Mouse (Mus musculus) retina, postnatal 7 days (tissue): ENCODE measurements around the gene Myrf.
"Not testable (repeated sequence)": the region's sequence is repeated elsewhere in the genome, so short reads cannot be mapped to it uniquely, and the experiment has no call there.

Source experiments
- DNase-seq: peaks from one replicate; pipeline ENCODE4 v3.0.0-alpha.2; 2012; ENCODE audit warnings: low read depth, low spot score

The Myrf gene

DNA sequence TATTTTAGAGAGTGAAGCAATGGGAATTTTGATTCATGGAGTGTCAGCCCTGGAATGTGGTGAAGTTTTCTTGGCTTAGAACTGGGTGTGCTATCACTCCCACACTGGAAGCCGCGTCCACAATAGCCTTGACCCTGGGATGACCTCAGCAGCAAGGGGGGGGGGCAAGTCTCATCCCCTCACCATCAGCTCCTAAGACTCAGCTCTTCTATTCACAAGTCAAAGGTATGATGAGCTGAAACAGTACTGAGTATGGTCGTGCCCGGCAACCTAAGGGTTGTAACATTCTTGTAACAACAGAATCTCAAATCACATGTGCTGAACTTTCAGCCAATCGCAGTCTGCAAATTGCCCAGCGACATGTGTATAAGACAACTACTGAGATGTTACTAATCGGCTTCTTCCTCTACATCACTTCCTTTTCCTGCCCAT is 63.6 kb downstream of the Myrf start:
- DNase-seq: no peak

GRCm38 (mm10) chr19:10176477-10176876 is 64.1 kb downstream of the Myrf start:
- DNase-seq: no peak

DNA sequence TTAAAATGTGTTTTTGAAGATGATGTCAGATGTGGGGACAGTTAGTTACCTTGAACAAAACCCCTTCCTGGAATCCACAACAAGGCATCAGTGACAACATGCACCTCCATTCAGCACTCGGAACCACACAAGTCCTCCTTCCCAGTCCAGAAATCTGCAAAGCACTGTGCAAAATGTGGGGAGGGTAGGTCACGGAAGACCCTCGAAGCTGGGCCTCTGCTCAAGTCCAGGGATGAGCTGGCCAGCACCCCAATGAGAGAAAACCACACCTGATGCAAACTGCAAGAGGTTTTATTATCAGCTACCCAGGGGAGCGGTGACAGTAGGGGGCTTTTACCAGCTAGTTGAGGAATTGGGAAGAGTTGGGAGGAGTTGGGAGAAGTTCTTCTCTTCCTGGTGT is 65.6 kb downstream of the Myrf start:
- DNase-seq: no peak

DNA sequence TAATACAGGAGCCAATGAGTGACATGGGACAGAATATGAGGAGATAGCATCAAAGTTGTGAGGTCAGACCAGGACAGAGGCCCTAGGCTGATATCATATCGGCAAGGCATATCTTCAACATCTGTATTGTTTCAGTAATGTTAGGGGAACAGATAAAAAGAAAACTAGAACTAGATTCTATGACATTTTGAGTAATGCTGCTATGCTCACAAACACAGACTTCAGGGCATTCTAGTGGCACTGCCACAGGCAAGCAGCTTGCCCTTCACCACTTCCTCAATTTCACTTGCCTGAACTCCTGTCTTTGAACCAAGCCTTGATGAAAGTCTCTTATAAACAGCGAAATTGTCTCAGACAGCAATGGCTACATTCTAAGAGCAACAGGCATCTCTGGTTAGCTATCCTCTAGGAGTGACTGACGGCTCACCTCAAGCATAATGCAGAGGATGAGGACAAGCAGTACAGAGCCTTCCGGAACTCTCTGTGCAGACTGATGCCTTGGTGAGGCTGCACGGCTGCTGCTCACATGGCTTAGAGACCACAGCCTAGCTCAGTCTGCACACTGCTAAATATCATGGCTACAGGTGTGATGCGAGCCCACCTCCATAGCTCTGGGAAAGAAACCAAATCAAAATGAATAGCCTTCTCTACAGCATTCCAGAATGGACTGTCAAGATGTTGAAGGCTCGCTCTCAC is 66.6 kb downstream of the Myrf start:
- no peak for DNase-seq

- DNase-seq: no peak
Measured at GRCm38 (mm10) chr19:10173116-10173718, 67.3 kb downstream of the Myrf start.

DNA sequence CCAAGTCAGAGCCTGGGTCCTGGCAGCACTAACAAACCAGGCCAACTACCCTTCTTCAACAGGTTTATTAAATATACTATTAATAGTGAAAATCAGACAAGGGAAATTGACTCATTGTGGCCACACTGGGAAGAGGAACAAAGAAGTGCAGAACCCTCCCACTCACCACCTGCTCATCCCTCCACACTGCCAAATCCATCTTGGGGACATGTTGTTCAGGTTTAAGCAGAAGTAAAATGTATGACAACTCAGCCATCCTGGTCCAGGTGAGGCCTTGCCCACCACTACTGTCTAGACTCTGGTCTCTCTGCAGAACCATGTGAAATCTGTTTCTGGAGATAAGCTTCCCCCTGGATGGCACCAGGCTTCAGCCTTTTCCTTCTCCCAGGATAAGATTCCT is 68.7 kb downstream of the Myrf start:
- DNase-seq: no peak

- DNase-seq: no peak
Measured at GRCm38 (mm10) chr19:10171359-10171758, 69.2 kb downstream of the Myrf start.

DNA sequence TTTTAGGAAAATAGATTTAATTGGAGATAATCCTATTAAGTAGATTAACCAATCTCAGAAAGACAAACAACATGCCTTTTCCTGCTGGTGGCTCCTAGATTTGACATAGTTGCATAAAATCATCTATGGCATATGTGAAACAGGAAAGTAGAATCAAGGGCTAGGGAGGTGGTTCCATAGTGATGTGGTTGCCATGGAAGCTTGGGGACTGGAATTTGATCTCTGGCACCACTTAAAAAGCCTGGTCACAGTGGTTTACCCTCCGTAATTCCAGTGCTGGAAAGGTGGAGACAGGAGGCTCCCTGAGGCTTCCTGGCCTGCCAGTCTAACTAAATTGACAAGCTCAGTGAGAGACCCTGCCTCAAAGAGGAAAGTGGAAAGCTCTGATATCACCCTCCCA is 70.1 kb downstream of the Myrf start:
- no peak for DNase-seq

DNA sequence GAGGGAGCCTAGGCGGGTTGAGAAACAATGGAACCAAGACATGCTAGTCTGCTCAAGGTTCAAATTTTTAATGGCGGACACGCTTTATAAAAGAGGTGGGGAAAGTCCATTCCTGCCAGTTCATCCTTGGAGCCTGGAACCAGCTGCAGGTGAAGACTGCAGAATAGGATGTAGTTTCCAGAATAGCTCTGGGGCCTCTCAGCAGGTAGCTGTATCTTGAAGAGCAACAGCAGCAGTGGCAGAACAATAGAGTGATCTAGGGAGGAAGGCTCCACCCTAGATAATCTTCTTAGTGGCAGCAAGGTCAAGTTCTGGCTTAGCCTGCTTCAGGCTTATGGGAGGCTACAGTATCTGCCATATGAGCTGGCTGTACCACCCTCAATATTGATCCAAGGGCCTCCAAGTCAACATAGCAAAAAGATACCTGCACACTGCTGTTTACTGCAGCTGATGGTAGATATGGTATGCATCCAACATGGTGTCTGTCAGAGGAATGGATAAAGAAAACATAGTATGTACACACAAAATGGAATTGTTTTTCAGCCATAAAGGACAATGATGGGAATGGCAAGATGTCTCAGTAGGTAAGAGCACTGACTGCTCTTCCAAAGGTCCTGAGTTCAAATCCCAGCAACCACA is 70.7 kb downstream of the Myrf start:
- not testable (repeated sequence) for DNase-seq

DNA sequence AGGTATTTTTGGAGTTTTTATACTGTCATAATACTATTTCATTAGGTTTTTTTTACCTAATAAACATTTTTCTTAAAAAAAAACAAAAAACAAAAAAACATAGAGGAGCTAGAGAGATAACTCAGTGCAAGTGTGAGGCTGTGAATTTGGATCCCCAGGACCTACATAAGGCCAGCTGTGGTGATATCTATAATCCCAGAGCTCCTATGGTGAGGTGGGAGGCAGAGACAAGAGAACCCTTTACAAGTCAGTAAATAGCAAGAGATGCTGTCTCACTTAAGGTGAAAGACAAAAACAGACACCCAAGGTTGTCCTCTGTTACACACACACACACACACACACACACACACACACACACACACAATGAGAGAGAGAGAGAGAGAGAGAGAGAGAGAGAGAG is 71.4 kb downstream of the Myrf start:
- DNase-seq: no peak

DNA sequence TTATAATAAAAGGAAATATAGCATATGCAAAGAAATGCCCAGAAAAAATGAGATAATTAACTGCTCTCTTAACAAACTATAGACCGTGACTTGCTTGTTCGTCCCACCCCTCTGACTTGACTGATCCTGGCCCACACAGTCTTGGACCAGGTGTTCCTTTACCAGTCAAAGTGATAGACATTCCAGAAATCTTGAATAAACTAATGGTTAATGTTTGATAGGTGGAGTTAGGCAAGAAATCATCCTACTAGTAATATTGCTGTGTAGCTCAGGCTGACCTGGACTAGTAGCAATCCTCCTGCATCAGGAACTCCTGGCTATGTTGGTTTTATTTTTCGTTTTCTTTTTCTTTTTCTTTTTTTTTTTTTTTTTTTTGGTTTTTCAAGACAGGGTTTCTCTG is 72.1 kb downstream of the Myrf start:
- DNase-seq: no peak

- DNase-seq: no peak
Measured at GRCm38 (mm10) chr19:10167951-10168350, 72.6 kb downstream of the Myrf start.

DNA sequence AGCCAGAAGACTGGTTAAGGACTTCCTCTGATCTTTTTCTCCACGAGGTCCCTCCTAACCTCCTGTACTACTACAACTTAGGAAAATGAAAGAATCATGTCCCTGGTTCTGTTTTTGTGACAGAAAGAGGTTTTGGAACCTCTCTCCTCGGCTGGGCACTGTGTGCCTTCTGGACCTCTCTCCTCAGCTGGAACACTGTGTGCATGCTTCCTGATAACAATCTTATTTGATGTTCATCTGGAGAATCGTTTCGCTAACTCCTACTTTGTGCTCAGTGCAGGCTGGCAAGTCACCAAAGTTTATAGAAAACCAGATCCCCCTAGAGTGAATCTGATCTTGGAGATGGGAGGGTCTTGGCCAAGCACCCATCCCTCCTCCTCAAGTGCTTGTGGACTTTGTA is 73.4 kb downstream of the Myrf start:
- DNase-seq: no peak

GRCm38 (mm10) chr19:10165928-10166327 is 74.6 kb downstream of the Myrf start:
- DNase-seq: not testable (repeated sequence)

DNA sequence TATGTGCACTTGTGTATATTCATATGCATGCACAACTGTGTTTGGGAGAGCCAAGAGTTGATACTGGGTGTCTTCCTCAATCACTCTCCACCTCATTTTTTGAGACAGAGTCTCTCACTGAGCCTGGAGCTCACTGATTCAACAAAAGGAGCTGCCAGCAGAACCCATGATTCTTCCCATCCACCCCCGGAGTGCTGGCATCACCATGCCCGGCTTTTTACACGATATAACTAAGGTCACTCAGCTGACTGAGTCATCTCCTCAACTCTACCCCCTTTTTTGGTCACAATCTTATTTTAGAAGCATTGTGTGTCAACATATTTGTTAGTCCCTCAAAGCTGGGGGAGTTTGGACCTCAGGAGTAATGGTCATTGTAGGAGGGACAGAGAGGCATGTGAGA is 76.7 kb downstream of the Myrf start:
- no peak for DNase-seq
